Mouse (Mus musculus) liver, embryonic 18 days (tissue): ENCODE measurements around the gene Daxx. TPM values are rescaled to one million over a fixed set of nuclear protein-coding genes. Genes with fewer than 3 reads are reported as not detected.

ENCODE experiments used
- polyA plus RNA-seq: library from polyadenylated mRNA; depleted of rRNA; stranded (reverse); fragments of >200 nt; gene quantifications from 2 replicates; pipeline ENCODE4 v1.2.3, GENCODE M21; 2012; rRNA removed

Daxx gene
- 17.5 and 19.5 TPM in 2 replicates for polyA plus RNA-seq

GRCm38 (mm10) chr17:33909077-33909868 lies at the start of gene Daxx:
Daxx (plus strand) TSS chr17:33909414.

DNA sequence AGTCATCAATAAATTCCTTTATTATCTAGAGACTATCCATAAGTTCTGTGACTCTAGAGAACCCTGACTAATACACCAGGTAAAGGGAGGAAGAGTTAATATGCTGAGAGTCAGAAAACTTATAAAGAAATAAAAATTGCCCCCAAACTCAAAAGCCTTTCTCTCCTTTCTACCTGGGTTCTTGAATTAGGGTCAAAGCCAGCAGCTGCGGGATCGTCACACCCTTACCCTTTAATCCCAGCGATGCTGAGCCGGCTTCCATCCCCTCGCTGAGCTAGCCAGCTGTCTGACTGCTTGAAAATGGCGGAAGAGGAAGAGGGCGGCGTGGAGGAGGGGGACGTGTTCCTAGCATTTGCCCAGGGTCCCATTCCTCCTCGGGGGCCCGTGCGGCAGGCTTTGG lies 35.7 kb upstream of the Daxx start, which contains the start of gene Gm7029:
Gene Gm7029, plus strand, starts transcription at position 301 of the 400 bp plus-strand sequence.

DNA sequence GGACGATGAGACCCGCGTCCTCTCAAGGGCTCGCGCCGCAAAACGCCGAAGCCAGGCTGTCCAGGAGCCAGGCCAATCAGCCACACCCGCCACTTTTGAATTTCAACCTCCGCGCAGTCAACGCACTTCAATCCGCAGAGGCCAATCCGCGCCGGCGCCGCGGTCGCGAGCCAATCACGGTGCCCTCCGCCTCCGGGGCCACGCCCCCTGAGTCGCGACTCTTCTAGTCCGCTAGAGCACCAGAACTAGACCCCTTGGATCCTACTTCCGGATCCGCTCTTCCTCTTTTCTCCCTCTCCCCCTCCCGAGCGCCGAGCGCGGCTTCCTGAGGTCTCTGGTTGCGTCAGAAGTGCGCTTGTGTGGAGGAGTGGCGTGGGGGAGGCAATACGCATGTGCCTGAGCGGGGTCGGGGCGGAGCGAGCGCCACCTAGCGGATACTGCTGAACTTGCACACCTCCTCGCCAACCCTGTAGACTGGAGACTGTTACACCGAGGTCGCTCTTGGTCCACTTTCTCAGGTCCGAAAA lies 18.6 kb upstream of the Daxx start, which contains the start of gene Kifc1:
Gene Kifc1, minus strand, starts transcription at position 129 of the 527 bp plus-strand sequence.

DNA sequence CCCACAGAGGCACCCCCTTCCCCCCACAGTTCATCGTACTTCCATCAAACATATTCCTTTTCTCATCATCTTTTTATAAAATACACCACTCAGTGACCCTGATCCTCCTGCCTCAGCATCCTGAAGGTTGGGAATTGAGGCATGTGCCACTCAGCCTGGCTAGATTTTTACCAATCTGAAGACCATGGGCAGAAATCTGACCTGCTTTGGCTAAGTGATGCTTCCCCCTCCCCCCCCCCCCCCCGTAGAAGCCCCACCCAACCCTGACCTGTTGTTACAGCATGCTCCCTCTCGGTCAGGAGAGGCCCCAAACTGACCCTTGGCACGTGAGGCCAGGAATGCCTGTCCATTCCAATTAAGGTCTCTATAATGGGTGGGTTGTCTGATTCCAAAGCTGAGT lies 4.4 kb upstream of the Daxx start, which contains the start of gene Platr17:
Gene Platr17, plus strand, starts transcription at position 301 of the 400 bp plus-strand sequence.

DNA sequence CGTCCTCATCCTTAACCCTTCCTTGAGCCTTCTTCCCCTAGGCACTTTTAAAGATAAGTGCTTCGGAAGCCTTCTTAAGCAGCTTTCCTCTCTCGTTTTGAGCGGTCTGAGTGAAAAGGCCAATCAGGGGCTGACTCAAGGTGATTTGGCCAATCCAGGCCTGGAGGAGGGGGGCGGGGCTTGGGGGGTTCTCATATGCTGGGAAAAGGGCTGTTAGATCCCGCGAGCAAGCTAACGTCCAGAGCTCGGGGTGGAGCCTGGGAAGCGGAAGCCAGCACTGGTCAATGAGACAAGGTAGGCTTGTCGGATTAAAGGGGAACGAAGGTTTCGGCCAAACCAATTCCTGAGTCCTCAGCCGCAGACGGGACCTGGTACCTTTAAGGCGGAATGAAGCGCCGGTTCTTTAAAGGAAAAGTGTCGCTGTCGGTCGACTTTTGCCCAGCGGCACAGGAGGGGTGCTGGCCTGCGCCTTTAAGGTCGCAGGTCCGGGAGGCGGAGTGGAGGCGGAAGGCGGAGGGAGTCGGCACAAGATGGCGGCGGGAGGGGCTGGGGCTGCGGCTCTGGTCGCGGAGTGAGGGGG lies 6.5 kb downstream of the Daxx start, which contains the start of the genes Tapbp and Zbtb22:
Gene Tapbp, plus strand, starts transcription at position 229 of the 580 bp plus-strand sequence.
Gene Zbtb22, plus strand, starts transcription at position 234 of the 580 bp plus-strand sequence.

GRCm38 (mm10) chr17:33929371-33930279 lies 20.4 kb downstream of the Daxx start, which contains the start of gene Rgl2:
Rgl2 (plus strand) TSS chr17:33929543.

DNA sequence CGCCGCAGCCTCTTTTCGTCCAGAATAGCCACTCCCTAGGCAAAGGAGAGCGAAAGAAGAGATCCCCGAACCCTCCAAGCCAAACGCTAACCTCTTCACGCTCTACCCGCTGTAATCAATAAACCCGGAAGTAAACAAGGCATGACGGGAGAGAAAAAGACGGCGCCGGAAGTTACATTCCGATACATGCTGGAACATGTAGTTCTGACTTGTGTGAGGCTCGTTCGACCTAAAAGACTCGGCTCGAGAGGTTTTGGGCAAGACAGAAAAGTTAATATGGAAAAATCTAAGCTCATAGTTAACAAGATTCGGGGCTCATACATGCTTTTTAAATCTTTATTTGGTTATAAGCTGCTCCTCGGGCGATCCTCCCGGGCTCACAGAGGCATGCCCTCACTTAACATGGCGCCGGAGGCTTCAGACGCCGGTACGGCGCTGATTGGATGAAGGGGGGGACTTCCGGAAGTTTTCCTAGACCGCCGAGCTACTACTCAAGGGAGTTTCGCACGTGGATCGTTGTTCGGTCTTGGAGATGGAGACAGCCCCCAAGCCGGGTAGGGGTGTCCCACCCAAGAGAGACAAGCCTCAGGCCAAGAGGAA lies 31.1 kb downstream of the Daxx start, which contains the start of the genes Pfdn6 and Wdr46:
Gene Pfdn6, minus strand, starts transcription at position 138 of the 600 bp plus-strand sequence.
Gene Wdr46, plus strand, starts transcription at position 455 of the 600 bp plus-strand sequence.

DNA sequence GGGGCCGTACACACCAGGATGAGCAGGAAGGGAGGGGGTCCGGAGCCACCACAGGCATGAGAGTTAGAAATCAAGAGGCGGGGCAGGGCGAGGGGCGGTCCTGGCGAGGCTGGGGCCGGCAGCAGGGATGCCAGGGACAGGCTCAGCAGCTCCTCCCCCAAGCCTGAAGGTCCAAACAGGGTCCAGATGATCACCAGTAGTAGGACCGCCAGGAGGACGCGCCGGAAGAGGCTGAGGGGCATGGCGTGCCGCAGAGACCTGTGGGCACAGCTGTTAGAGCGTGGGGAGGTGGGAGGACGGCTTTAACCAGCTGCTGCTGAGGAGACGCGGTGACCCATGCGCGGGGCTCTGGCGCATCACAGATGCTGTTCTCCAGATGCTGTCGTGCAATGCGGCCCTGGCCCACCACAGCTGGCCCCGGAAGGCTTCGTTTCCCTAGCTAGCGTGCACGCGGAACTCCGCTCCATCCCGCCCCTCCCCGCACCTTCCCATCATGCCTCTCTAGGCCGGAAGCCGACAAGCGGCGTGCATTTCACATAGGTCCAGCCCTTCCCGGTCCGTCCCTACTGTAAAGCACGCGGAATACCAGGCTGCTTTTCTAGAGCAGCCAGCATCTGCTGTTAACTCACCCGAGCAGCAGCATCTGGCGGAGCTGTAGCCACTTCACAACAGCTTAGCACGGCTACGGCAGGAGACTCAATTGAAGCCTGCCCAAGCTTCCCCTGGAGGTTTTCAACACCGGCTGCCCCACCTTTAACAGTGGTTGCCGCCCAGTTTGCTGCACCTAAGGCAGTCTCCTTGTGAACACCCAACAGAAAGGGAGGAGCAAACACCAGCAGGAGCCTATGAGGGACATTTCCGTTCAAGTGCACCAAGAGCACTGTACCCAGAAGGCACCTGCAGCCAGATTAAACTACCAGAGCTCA lies 42.1 kb downstream of the Daxx start, which contains the start of gene B3galt4:
Gene B3galt4, minus strand, starts transcription at position 468 of the 926 bp plus-strand sequence.

DNA sequence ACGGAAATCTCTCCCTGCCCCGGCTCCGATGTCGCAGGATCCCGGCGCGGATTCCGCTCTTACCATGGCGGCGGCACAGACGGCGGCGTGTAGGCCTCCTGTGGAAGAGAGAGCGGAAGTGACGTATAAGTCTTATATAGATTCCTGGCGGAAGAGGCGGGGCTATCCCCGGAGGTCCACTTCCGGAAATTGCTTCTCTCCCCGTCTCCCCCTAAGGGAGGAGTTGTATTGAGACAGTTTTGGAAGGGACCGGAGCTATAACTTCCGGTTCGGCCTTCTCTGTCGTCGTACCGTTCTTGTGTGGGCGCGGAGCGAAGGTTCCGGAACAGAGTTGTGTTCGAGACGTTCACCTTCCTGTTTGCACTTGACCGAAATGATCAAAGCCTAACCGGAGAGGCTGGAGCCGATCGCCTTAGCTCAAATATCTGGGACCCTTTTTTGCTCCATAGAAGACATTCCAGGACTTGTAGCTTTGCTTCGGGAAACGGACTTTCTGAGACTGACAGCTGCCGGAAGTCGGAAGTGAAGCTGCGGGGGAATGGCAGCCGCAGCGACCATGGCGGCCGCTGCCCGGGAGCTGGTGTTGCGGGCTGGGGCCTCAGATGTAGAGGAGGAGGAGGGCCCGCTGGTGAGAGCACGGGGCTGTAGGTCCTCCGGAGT lies 46.5 kb downstream of the Daxx start, which contains the start of the genes Vps52 and Rps18:
Gene Vps52, plus strand, starts transcription at position 258 of the 660 bp plus-strand sequence.
Gene Rps18, minus strand, starts transcription at position 447 of the 660 bp plus-strand sequence.

Other genes with a start within 250 kb of the Daxx start
- 86.0 and 104 TPM in 2 replicates for gene Hnrnpm, start 222.6 kb upstream of the Daxx start, polyA plus RNA-seq
- 124 and 134 TPM in 2 replicates for gene March2, start 190.7 kb upstream of the Daxx start, polyA plus RNA-seq
- gene Rab11b, start 148.9 kb upstream of the Daxx start, polyA plus RNA-seq = 86.1 and 92.3 TPM in 2 replicates
- 51.8 and 56.4 TPM in 2 replicates for gene Angptl4, start 127.6 kb upstream of the Daxx start, polyA plus RNA-seq
- 15.8 and 17.2 TPM in 2 replicates for gene Kank3, start 98.9 kb upstream of the Daxx start, polyA plus RNA-seq
- gene Rps28, start 84.9 kb upstream of the Daxx start, polyA plus RNA-seq = 624 and 816 TPM in 2 replicates
- gene Ndufa7, start 84.8 kb upstream of the Daxx start, polyA plus RNA-seq = 189 and 197 TPM in 2 replicates
- gene Cd320, start 66.3 kb upstream of the Daxx start, polyA plus RNA-seq = 8.3 and 9.0 TPM in 2 replicates
- not detected in 2 replicates for gene Gm7029, start 35.6 kb upstream of the Daxx start, polyA plus RNA-seq
- gene Kifc1, start 18.8 kb upstream of the Daxx start, polyA plus RNA-seq = 19.2 and 21.8 TPM in 2 replicates
- 0.63 and 0.78 TPM in 2 replicates for gene Platr17, start 4.3 kb upstream of the Daxx start, polyA plus RNA-seq
- 19.7 and 21.7 TPM in 2 replicates for gene Tapbp, start 6.5 kb downstream of the Daxx start, polyA plus RNA-seq
- gene Zbtb22, start 6.5 kb downstream of the Daxx start, polyA plus RNA-seq = 11.4 and 11.9 TPM in 2 replicates
- 21.4 and 28.9 TPM in 2 replicates for gene Rgl2, start 20.1 kb downstream of the Daxx start, polyA plus RNA-seq
- 45.7 and 46.0 TPM in 2 replicates for gene Pfdn6, start 30.9 kb downstream of the Daxx start, polyA plus RNA-seq
- gene Wdr46, start 31.2 kb downstream of the Daxx start, polyA plus RNA-seq = 11.8 and 12.7 TPM in 2 replicates
- 1.4 and 1.9 TPM in 2 replicates for gene B3galt4, start 42.1 kb downstream of the Daxx start, polyA plus RNA-seq
- 15.0 and 17.0 TPM in 2 replicates for gene Vps52, start 46.4 kb downstream of the Daxx start, polyA plus RNA-seq
- 1,178 and 1,295 TPM in 2 replicates for gene Rps18, start 46.6 kb downstream of the Daxx start, polyA plus RNA-seq
- gene H2-K1, start 90.9 kb downstream of the Daxx start, polyA plus RNA-seq = 340 and 427 TPM in 2 replicates
- 12.5 and 18.5 TPM in 2 replicates for gene Ring1, start 115.3 kb downstream of the Daxx start, polyA plus RNA-seq
- 51.8 and 62.7 TPM in 2 replicates for gene H2-Ke6, start 118.6 kb downstream of the Daxx start, polyA plus RNA-seq
- 42.7 and 48.3 TPM in 2 replicates for gene Slc39a7, start 122.3 kb downstream of the Daxx start, polyA plus RNA-seq
- 18.5 and 21.0 TPM in 2 replicates for gene Rxrb, start 122.4 kb downstream of the Daxx start, polyA plus RNA-seq
- gene Col11a2, start 130.0 kb downstream of the Daxx start, polyA plus RNA-seq = 0.48 and 0.67 TPM in 2 replicates
- 0.81 and 1.1 TPM in 2 replicates for gene H2-Oa, start 182.9 kb downstream of the Daxx start, polyA plus RNA-seq
- gene H2-DMa, start 210.1 kb downstream of the Daxx start, polyA plus RNA-seq = 4.5 and 5.3 TPM in 2 replicates
- gene Brd2, start 213.2 kb downstream of the Daxx start, polyA plus RNA-seq = 45.0 and 46.4 TPM in 2 replicates
- 0.83 and 0.86 TPM in 2 replicates for gene H2-DMb2, start 233.9 kb downstream of the Daxx start, polyA plus RNA-seq
- 2.5 and 2.6 TPM in 2 replicates for gene H2-DMb1, start 243.7 kb downstream of the Daxx start, polyA plus RNA-seq